Mouse (Mus musculus): ENCODE data around the gene Aspdh. TPM values are rescaled to one million over a fixed set of nuclear protein-coding genes. Genes with fewer than 3 reads are reported as not detected.
A peak's percentile ranks its signal among the peaks of the same experiment; 100 is the strongest.

Aspdh gene
- total RNA-seq, 4 experiments from 2014 or later, result 0.73 to 2.0 (median 1.4) TPM

- no peak for DNase-seq
Measured at GRCm38 (mm10) chr7:44471880-44472557, 6.8 kb downstream of the Aspdh start.

GRCm38 (mm10) chr7:44472558-44472885, 7.3 kb downstream of the Aspdh start:
- DNase-seq, result no peak

GRCm38 (mm10) chr7:44472961-44473646, 7.9 kb downstream of the Aspdh start:
- DNase-seq, result peak; percentile 0

DNA sequence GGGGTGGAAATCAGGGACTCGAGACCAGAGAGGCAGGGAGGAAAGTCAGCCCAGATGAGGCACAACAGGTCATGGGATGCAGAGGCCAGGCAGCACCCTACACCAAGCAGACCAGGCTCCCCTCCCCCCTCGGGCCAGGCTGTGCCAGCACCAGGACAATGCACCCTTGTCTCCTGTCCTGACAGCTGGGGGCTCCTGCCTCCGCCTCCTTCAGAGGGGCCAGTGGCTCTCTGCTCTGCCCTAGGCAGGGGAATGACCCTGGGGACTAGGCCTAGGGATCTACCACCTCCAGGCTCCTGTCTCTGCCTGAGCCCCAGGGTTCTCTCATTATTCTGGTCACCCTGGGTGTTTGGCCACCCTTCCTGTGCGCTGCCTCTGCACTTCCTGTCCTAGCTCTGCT, 9.2 kb downstream of the Aspdh start:
- DNase-seq, result no peak

- no peak for DNase-seq
Measured at GRCm38 (mm10) chr7:44475046-44475614, 9.9 kb downstream of the Aspdh start.

GRCm38 (mm10) chr7:44482836-44483435, 17.7 kb downstream of the Aspdh start:
- DNase-seq, result no peak

DNA sequence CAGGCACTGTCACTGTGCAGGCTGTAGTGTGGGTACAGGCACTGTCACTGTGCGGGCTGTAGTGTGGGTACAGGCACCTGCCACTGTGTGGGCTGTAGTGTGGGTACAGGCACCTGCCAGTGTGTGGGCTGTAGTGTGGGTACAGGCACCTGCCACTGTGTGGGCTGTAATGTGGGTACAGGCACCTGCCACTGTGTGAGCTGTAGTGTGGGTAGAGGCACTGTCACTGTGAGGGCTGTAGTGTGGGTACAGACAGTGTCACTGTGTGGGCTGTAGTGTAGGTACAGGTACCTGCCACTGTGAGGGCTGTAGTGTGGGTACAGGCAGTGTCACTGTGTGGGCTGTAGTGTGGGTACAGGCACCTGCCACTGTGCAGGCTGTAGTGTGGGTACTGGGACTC, 18.9 kb downstream of the Aspdh start:
- no peak for DNase-seq

DNA sequence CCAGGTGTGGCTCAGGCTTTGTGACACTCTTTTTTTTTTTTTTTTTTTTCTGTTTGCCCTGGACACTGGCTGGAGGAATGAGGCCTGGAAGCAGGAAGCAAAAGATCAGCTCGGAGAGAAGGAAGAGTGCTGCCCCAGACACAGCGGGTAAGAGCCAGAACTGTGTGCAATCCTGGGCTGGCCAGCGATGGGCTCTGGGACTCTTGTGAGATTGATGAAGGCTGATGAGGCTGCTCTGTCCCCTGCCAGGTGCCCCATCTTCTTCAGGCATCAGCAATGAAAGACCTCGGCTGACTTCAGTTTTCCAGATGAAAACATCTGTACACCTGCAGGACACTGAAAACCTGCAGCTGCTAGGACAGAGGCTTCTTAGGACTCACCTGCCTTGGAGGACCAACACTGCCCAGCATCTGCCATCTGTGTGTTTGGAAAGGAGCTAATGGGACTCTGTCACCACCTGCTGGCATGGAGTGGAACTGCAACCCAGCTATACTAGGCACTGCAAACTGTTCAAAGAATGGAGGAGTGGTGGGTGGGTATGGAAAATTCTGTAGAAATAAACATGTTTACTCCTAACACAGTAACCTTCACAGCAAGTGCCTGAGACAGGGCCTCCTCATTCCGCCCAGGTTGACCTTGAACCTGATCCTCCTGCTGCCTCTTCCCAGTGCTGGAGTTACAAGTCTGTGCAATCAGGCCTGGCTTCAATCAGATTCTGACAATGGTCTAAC, 19.8 kb downstream of the Aspdh start:
- DNase-seq, result no peak

GRCm38 (mm10) chr7:44485572-44486195, 20.5 kb downstream of the Aspdh start:
- no peak for DNase-seq

DNA sequence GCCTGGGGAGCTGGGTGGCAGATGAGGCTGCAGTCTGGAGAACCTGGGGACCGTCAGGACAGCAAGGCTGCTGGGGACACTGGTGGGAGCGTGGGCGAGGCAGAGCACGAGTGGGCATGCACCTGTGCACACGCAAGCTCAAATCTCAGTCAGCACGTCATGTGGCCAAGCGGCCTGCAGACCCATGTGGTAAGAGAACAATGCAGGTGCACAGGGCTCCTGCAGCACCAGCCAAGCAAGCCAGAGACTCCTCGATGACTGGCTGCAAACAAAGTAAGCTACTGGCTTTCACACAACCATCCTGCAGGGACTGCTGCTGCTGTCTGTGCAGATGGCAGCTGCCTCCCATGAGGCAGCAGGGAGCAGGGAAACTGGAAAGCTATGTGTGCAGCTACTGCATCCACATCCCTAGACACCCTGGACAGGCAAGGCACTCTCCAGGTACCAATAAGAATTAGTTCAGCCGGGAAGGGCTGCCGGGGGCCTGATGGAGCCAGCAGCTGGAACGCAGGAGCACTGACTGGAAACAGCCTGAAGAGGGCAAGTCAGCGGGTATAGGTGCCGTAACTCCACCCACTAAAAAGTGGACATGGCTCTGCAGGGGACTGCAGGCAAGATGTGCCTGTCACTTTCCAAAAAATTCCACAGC, 21.9 kb downstream of the Aspdh start:
- DNase-seq, result no peak

DNA sequence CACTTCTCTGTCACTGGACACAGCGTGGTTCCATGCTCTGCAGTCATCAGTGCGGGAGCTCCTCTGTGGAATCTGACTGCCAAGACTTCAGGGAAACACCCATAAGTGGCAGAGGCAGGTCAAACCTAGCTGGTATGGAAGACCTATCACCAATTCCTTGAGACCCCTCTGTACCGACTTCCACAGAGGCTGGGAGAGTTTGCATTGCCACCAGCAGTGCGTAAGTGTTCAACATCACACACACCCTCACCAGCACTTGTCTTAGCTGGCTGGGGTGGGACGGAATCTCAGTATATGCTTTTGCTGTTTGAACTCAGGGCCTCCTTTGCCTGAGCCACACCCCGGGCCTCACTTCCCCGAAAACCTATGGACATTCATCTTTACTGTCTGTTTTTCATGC, 22.7 kb downstream of the Aspdh start:
- no peak for DNase-seq

GRCm38 (mm10) chr7:44488545-44488944, 23.4 kb downstream of the Aspdh start:
- DNase-seq, result no peak

DNA sequence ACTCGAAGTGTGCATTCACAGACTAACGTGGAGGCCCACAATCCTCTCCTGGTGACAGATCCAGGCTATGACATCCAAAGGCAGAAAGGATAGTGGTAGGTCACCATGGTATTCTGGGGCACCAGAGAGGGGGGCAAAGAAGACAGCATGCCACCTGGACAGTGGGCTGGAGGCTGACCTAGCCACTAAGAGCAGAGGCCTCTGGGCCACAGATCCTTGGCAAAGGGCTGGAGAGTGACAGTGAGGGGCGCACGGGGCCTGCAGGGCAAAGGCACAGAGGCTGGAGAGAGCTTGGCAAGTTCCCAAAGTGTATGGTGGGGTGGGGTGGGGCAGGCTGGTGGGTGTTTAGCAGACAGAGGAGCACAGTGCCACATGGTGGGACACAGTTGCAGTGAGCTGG, 25.1 kb downstream of the Aspdh start:
- DNase-seq, result no peak

DNA sequence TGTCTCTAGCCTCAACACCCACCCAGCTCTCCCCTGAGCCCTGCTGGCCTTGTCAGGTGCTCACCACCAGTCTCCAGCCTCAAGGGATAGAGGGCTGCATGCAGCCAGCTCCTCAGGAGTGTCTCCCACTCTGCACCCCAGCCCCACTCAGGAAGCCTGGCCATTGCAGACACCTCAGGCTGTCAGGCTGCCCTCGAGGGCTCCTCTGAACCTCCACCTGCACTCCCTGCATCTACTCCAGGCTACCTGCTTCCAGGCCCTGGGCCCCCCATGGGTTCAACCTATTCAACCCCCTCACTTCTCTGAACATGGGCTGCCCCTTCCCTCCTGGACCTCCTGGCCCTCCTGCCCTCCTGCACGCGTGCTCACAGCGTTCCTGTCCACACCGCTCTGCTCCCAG, 26.2 kb downstream of the Aspdh start:
- no peak for DNase-seq

DNA sequence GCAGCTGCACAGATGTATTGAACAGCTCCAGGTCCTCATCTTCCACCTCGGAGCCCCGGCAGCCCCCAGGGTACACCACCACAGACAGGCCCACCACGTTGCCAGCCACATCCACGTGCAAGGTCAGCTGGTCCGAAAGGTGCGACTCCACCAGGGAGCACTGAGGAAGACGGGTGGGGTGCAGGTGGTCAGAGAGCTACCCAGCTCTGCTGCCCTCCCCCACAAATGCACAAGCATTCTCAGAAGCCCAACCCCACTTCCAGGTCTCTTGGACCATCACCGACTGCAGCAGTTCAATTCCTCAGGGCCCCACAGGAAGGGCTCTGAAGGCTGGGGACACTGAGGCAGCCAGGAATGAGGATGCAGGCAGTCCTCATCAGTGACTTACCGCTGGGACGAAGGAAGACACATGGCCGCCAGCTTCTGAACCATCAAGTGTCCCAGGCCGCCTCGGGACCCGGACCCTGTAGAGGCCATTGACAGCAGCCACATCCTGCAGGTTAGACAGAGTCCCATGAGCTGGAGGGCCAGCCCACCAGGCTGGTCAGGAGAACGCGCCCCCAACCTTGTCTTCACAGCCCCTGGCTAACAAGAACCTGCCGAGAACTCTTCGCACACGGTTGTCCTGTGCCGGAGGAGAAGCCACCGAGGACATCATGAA, 27.1 kb downstream of the Aspdh start:
- DNase-seq, result no peak

DNA sequence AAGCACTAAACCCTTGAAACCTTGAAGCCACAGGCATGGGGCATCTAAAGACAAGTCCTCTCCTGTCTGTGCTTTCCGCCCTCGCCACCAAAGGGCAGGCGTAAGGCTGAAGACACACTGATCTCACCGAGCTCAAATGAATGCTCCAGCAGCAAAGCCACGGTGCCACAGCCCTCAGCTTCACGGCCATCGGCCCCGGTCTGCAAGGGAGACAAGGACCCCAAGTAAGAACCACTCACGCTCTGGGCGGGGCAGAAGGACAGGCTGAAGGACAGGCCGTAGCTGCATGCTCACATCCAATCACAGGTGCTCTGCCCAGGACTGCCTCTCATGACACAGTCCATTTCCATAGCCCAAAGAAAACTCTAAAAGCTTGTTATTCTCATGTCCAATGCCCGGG, 29.5 kb downstream of the Aspdh start:
- DNase-seq, result no peak

GRCm38 (mm10) chr7:44495086-44495485, 29.9 kb downstream of the Aspdh start:
- DNase-seq, result no peak

- peak; percentile 96 for DNase-seq
Measured at GRCm38 (mm10) chr7:44495992-44496770, 31.0 kb downstream of the Aspdh start, which contains the start of the genes Emc10 and Fam71e1. Gene Emc10, minus strand, starts transcription at chr7:44496529. Gene Fam71e1, plus strand, starts transcription at chr7:44496581.

GRCm38 (mm10) chr7:44496771-44497109, 31.5 kb downstream of the Aspdh start:
- no peak for DNase-seq

- no peak for DNase-seq
Measured at GRCm38 (mm10) chr7:44497361-44498055, 32.3 kb downstream of the Aspdh start.

All from adrenal gland, adult 8-10 months (tissue).